Mouse (Mus musculus) cerebellum, adult 9-10 months (tissue): Measurements from ENCODE around the gene Gon4l.

Experiments used
- DNase-seq: peaks from one replicate; pipeline ENCODE4 v3.0.0; 2022

Gene Gon4l

DNA sequence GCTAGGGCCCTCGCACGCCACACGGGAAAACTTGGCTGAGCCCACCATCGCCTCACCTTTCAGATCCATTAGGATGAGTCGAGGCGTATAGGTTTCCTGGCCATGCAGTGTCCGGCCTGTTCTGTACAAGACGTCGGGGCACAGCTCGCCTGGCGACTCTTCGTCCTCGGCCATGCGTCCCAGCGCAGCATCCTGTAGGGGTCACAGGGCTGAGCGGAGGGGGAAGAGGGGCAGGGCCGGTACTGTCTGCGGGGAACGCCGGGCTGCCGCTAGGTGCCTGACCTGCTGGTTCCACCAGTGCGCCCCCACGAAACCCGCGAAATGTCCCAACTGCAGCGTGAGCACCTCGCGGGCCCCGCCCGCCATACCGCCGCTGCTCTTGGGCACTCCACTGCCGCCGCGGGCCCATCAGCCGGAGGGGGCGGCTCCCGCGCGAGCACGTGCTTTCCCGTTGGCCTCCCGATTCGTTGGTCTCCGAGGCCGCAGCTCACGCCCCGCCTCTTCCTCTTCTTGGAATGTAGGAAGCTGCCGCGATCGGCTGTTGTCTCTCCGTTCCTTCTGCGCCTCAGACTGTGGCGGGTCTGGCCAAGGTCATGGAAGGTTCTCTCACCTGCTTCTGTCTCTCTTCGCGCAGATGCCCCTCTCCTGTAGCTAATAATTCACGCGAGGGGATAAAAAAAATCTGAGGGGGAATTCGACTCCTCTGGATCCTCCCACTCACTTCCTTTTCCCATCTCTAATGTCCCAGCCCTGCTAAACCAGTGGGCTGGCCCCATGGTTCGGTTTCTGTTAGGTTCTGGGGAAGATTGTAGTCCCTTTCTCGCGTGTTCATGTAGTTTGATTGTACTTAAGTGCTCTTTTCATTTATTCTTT, 78.7 kb downstream of the Gon4l start, which contains the start of gene Msto1:
TSS of gene Msto1 (minus strand) at position 489 of the 873 bp plus-strand sequence.
- DNase-seq, result peak; percentile 91

DNA sequence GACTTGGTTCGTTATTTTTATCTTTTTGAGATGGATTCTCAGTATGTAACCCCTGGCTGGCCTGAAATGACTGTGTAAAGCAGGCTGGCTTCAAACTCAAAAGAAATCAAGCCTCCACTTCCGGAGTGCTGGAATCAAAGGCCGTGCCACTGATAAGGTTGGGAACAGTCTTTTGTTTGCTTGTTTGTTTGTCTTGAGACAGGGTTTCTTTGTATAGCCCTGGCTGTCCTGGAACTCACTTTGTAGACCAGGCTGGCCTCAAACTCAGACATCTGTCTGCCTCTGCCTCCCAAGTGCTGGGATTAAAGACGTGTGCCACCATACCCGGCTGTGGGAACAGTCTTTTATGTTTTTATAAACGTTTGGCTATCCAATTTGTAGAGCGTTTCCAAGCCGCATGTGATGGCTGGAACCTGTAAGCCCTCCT, 79.4 kb downstream of the Gon4l start:
- DNase-seq, result no peak

DNA sequence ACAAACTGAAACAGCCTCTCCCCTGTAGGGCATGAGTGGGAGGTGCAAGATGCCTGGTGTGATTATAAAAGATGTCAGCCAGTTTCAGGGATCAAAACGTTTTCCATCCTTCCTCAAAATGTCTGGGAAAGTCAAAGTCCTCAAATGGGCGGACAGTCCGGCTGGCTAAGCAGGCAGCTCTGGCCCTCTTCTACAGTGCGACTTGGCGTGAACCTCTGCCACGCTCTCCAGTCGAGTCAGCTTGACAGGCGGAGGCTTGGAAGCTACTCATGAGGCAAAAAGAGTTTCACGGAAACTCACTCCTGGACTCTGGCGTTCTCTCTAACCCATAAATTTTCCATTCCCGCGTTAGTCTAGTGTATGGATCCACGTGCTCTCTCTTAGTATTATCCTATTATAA, 84.0 kb downstream of the Gon4l start:
- no peak for DNase-seq

DNA sequence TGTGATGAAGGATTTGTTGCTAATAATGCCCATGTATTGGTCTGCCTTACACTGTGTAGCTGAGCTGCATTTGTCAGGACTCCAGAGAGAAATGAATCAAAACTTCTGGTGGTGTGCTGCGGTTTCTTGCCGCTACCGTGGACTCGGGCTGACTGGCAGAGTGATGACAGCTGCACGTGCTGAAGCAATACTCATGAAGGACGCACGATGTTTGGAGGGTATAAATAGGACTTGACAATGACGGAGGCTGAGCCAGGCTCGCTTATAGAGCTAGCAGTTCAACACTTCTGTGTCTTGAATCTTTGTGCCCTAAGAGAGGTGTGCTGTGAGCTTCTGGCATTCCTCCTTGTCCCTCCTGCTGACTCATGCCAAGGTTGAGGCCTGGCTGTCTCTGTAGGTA, 86.4 kb downstream of the Gon4l start:
- no peak for DNase-seq

DNA sequence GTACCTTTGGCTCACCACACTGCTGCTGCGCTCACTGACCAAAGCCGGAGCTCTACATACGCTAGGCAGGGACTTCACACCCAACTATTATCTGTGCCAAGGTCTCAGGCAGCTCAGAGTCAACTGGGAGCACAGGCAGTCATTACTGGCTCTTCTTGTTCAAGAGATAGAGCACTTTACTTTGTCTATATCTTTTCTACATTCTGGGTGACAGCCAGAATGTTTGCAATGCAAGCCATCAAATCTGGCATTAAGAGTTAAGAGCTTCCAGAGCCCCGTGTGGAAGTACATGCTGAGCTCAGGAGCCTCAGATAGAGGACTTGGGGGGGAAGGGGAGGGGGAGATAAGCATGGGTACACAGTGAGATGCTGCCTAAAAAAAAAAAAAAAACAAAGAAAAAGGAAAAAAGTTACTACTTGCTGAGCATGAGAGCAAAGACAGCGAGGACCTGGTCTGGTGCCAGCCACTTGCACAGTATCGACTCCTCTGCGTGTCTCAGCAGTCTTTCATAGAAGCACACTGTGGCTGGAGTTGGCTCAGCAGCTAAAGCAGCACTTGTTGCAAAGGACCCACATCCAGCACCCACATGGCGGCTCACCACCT, 89.1 kb downstream of the Gon4l start:
- no peak for DNase-seq

DNA sequence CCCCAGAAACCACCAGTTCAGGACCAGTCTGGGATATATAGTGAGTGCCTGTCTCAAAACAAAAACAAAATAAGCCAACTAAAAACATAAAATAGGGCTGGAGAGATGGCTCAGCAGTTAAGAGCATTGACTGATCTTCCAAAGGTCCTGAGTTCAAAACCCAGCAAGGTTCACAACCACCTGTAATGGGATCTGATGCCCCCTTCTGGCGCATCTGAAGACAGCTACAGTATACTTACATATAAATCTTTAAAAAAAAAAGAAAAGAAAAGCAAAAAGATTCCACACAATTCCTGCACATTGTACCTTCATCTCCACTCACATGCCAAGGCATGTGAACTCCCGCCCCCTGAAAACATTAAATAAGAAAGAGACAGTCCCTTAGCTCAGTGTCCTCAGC, 90.6 kb downstream of the Gon4l start:
- DNase-seq, result no peak

DNA sequence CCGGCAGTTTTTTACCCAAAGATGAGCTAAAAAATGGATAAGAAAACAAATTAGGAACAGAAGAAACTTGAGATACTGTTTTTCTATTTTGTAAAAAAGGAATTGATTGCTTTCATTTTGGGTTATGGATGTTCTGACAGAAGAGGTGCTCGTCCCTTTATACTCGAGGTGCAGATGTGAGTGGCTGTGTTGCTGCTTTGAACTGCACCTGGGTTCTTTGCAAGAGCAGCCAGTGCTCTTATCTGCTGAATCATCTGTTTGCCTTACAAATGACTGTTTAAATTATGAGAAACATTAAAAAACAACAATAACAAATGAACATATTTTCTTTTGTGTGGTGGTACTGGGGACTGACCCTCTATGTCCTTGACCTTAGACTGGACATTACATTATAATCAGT, 94.5 kb downstream of the Gon4l start:
- no peak for DNase-seq

DNA sequence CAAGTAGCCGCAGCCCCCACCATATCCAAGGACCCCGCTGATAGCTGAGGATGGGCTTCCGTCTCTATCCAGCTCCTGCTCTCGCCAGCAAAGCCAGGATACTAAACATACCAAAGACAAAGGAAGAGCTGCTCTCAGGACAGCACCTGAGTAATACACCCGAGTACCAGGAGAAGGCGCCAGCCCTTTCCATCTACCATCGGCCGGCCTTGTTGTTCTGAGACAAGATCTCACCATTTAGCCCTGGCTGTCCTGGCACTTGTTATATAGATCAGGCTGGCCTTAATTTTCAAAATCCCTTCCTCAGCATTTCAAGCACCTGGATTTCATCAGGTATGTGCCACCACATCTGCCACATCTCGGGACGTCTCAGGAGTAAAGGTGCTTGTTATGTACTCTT, 104.0 kb downstream of the Gon4l start:
- no peak for DNase-seq

DNA sequence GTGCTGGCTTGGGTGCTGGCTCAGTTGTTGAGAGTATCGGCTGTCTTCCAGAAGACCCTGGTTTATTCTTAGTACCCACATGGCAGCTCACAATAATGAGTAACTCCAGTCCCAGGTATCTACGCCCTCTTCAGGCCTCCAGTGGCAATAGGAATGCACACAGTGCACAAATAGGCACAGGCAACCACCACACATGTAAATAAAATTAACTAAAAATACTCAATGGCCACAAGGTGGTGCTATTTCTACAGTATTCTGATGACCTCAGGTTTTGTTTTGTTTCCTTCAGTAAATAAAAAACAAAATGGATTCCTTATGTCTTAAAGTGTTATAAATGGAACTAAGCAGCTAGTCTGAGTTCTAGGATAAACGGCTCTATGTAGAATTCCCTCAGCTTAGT, 104.7 kb downstream of the Gon4l start:
- DNase-seq, result peak; percentile 68

DNA sequence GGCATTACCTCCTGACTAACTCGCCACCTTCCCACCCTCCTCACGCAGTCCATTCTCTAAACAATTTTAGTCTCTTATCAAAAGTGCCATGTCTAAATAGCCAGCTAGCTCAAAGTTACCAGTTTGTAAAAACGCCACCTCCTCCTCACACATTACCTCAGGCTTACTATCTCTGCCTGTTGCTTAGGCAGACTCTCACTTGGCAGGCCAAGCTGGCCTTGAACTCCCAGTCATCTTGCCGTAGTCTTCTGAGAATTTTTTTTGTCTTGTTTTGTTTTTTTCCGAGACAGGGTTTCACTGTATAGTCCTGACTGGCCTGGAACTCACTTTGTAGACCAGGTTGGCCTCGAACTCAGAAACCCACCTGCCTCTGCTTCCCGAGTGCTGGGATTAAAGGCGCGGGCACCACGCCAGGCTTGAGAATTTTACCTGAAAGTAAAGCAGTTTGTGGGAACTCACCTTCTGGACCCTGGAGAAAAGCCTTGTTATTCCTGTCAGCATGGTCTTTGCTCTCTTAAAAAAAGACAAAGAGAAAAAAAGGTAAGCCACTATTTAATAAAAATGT, 107.4 kb downstream of the Gon4l start:
- no peak for DNase-seq

DNA sequence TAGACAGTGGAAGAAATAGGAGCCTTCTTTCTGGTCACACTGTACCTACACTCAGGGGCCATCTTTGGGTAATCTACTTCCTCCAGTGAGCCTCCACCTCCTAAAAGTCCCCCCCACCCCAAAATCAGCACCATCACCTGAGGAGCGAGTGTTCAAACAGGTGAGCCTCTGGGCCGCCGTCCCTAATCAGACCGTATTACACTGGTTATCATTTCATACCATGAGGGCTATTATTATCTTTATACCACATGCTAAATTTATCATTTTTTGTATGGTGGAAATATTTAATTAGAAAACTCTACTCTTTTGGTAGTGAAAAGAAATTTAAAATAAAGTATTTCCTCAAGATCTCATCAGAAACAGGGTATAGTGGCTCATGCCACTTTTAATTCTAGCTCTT, 109.1 kb downstream of the Gon4l start:
- no peak for DNase-seq

DNA sequence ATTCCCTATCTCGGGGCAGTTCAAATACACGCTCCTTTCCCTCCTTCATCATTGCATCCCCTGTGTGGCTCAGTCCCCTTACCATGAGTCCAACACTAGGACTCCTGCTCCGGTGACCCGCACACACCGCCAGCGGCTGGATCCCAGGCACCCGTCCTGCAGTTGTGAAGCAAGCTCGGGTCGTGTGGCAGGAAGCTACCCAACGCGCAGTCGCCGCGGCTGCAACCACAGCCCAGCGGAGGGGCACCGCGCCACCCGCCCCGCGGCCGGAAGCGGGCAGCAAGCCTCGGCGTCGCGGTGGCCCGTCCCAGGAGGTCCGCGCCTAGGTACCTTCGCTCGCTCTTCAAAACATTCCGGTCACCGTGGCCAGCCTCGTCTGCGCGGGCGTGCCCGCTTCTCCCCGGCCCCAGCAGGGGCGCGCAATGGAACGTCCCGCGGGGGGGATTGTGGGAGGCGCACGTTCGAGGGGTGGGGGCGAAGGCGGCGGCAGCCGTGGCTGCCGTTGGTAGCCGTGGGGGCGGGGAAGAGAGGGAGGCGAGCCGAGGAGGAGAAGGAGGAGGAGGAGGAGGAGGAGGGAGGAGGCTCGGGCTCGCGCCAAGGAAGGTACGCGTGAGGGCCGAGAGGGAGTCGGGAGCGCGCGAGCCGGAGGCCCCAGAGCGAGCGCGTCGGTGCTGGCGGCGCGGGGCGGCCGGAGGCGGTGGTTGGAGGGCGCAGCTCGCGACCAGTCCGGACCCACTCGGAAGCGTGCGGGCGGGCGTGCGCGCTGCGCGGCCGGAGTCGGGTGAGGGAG, 115.0 kb downstream of the Gon4l start:
- DNase-seq, result peak; percentile 88

DNA sequence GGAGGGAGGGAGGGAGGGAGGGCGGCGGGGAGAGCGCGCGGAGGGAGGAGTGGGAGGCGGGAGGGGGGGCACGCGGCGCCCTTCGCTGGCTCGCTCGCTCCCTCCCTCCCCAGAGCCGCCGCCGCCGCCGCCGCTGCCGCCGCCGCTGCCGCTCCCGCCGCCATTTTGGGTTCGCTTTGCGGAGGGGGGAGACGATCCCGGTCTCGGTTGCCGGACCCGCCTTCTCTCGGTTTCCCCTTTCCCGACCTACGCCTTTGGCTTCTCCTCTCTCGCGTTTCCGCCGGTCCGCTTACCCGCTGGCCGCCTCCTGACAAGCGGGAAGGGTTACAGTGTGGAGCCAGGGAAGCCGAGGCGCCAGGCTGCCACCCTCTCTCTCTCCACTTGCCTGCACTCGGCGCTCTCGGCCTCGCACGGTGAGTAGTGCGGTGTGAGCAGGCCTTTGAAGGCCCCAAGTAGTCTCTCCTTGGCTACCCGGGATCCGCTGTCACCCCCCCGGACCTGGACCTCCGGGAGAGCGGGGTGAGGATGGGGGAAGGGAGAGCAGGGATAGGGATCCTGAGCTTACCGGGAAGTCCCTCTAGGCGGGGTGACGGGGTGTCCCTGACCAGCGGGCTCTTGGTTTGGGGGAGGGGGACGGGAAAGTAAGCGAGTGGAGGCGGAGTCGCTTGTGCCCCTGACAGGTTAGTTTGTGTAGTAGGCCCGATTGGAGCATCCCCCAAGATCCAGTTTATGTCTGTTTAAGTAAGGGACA, 115.7 kb downstream of the Gon4l start, which contains the start of the genes Ash1l and Dap3:
TSS of gene Ash1l (plus strand) at position 47 of the 751 bp plus-strand sequence.
TSS of gene Dap3 (minus strand) at position 606 of the 751 bp plus-strand sequence.
- DNase-seq, result peak; percentile 81

DNA sequence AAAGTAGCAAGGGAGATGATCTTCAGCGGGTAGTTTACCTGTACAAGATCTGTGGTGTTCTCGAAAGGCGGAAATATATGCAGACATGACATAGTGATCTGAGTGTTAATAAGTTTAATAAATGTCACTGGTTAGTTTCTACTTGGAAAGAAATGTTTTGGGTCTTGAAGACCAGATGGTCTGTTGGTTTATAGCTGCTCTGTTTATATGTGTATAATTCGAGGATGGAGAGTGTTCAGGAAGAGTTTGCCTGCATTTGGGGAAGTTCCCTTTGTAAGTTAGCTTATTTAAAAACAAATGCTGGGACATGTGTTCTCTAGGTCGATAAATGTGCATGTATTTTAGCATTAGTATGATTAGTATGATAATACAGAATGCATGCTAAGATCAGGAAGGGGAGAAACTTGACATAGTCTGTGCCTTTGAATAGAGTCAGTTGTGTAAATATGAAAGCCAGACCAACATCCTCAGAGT, 116.3 kb downstream of the Gon4l start:
- DNase-seq, result no peak

DNA sequence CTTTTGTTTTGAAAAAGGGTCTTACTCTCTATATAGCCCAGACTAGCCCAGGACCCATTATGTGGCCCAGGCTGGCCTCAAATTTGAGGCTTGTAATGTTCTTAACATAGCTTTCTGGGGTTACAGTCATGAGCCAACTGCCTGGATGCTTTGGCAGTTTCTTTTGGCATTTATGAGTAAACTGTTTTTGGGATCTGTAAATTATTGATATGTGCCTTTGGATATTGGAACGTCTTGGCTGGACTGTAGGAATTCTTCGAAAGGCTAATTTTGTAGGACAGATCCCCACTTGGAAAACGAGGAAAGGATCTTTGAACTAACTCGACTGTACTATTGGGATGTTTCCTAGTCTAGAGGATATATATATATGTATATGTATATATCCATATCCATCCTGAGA, 118.2 kb downstream of the Gon4l start:
- DNase-seq, result no peak

DNA sequence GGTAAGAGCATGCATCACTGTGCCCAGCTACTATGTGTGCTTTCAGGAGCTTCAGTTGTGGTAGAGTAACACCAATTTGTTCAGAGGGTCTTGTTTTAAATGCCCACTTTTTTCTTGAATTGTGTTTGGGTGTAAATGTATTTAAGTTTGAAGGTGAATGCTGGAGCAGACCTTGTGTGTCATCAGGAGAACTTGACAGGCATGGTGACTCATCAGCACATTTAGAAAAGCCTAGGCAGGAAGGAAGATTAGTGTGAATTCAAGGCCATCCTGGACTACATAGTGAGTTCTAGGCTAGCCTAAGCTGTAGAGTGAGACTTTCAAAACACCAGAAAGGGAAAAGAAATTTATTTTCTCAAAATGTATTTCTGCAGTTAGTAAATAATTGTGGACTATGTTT, 118.7 kb downstream of the Gon4l start:
- DNase-seq, result no peak
